Mouse (Mus musculus) embryonic facial prominence, embryonic 11.5 days (tissue): ENCODE results near the gene Zp3r. TPM values are rescaled to one million over a fixed set of nuclear protein-coding genes. Genes with fewer than 3 reads are reported as not detected.

Experiments
- ATAC-seq: fragments of 200-750 bp; cut with Nextera tagmentation; replicated peaks from 2 replicates; pipeline ENCODE4 v1.8.0; 2017; ENCODE audit warnings: low read depth; ENCODE audit not compliant: insufficient number of reproducible peaks, low FRiP score, low TSS enrichment
- DNase-seq: peaks from one replicate; pipeline ENCODE4 v3.0.0-alpha.2; 2015; ENCODE audit warnings: low spot score
- H3K27ac ChIP-seq: fragments of 300-500 bp; sonication (generic); replicated peaks from 2 replicates; pipeline ENCODE4 v1.5.1; 2014; ENCODE audit warnings: mild to moderate bottlenecking, low read depth, low read length, control low read depth
- H3K27me3 ChIP-seq: fragments of 300-500 bp; sonication (generic); 2 replicates; pipeline ENCODE4 v1.6.1; 2014; ENCODE audit warnings: mild to moderate bottlenecking, low read length, moderate library complexity, mixed read lengths; ENCODE audit not compliant: control insufficient read depth, insufficient read depth
- H3K36me3 ChIP-seq: fragments of 300-500 bp; sonication (generic); replicated peaks from 2 replicates; pipeline ENCODE4 v1.6.1; 2014; ENCODE audit warnings: low read depth, mild to moderate bottlenecking, low read length, moderate library complexity, mixed read lengths; ENCODE audit not compliant: control insufficient read depth, insufficient read depth
- H3K4me1 ChIP-seq: fragments of 300-500 bp; sonication (generic); 2 replicates; pipeline ENCODE4 v1.6.1; 2014; ENCODE audit warnings: low read length, mixed read lengths; ENCODE audit not compliant: control insufficient read depth, insufficient read depth
- H3K4me2 ChIP-seq: fragments of 300-500 bp; sonication (generic); 2 replicates; pipeline ENCODE4 v1.6.1; 2014; ENCODE audit warnings: low read depth, mild to moderate bottlenecking, control low read depth, low read length, moderate library complexity
- H3K4me3 ChIP-seq: fragments of 300-500 bp; sonication (generic); 2 replicates; pipeline ENCODE4 v1.5.1; 2014; ENCODE audit warnings: low read depth, low read length, control low read depth
- H3K9ac ChIP-seq: fragments of 300-500 bp; sonication (generic); replicated peaks from 2 replicates; pipeline ENCODE4 v1.6.1; 2014; ENCODE audit warnings: mild to moderate bottlenecking, control low read depth, low read length
- H3K9me3 ChIP-seq: fragments of 300-500 bp; sonication (generic); replicated peaks from 2 replicates; pipeline ENCODE4 v1.6.1; 2016; ENCODE audit warnings: mild to moderate bottlenecking, low read length, inconsistent platforms, mixed read lengths; ENCODE audit not compliant: control insufficient read depth
- WGBS: fragments of 180-500 bp; shearing (Covaris S2); extraction: QIAGEN DNeasy Blood & Tissue Kit; methylation state at CpG from one replicate; pipeline ENCODE4 v1.1.7; 2014; 5-methylcytosine and 5-hydroxymethylcytosine counted together
- polyA plus RNA-seq: library from polyadenylated mRNA; unstranded; fragments of >200 nt; fragmentation: Nextera tagmentation; extraction: Ambion mirVana; gene quantifications from 2 replicates; pipeline ENCODE4 v1.2.1, GENCODE M21; 2014

Gene Zp3r
- polyA plus RNA-seq, 1 experiment from 2014 or later, result not detected

GRCm38 (mm10) chr1:130633316-130633715, 3.9 kb upstream of the Zp3r start:
- Histone ChIP-seq H3K9ac (no peak overlapping the region), H3K4me3 (no peak overlapping the region), H3K27ac (no peak overlapping the region), H3K4me1 (no peaks in the 10 kb centered on the region), H3K36me3 (no peaks in the 10 kb centered on the region), H3K27me3 (no peaks in the 10 kb centered on the region), H3K9me3 (no peaks in the 10 kb centered on the region), H3K4me2 (no peak overlapping the region)
- WGBS, result 92% methylated on average over 8 of the region's 8 CpGs
- ATAC-seq (no peak), DNase-seq (no peak)

- no peaks in the 10 kb centered on the region for H3K9me3 ChIP-seq
- no peaks in the 10 kb centered on the region for H3K36me3 ChIP-seq
- H3K27ac ChIP-seq, result no peak overlapping the region
- no peak overlapping the region for H3K4me2 ChIP-seq
- DNase-seq, result no peak
- H3K27me3 ChIP-seq, result no peaks in the 10 kb centered on the region
- H3K4me1 ChIP-seq, result no peaks in the 10 kb centered on the region
- no peak for ATAC-seq
- no peak overlapping the region for H3K9ac ChIP-seq
- 86% methylated on average over 2 of the region's 2 CpGs for whole genome bisulfite sequencing
- H3K4me3 ChIP-seq, result no peak overlapping the region
Measured at GRCm38 (mm10) chr1:130596291-130596690, 33.1 kb downstream of the Zp3r start.

GRCm38 (mm10) chr1:130588659-130589058, 40.8 kb downstream of the Zp3r start:
- Histone ChIP-seq H3K36me3 (no peaks in the 10 kb centered on the region), H3K9me3 (no peaks in the 10 kb centered on the region), H3K4me3 (no peak overlapping the region), H3K27me3 (no peaks in the 10 kb centered on the region), H3K4me1 (no peaks in the 10 kb centered on the region), H3K4me2 (no peak overlapping the region), H3K9ac (no peak overlapping the region), H3K27ac (no peak overlapping the region)
- no peak for ATAC-seq
- DNase-seq, result no peak
- 86% methylated on average over 9 of the region's 9 CpGs for WGBS

GRCm38 (mm10) chr1:130576389-130576788, 53.0 kb downstream of the Zp3r start:
- Histone ChIP-seq H3K27ac (no peak overlapping the region), H3K36me3 (no peaks in the 10 kb centered on the region), H3K4me2 (no peak overlapping the region), H3K9me3 (no peaks in the 10 kb centered on the region), H3K4me1 (no peaks in the 10 kb centered on the region), H3K4me3 (no peak overlapping the region), H3K27me3 (no peaks in the 10 kb centered on the region), H3K9ac (no peak overlapping the region)
- DNase-seq (no peak), ATAC-seq (no peak)
- WGBS, result 76% methylated on average over 4 of the region's 4 CpGs

- H3K4me3 ChIP-seq, result no peak overlapping the region
- no peak overlapping the region for H3K27ac ChIP-seq
- DNase-seq, result peak; percentile 67
- H3K4me2 ChIP-seq, result no peak overlapping the region
- H3K36me3 ChIP-seq, result no peaks in the 10 kb centered on the region
- H3K4me1 ChIP-seq, result no peaks in the 10 kb centered on the region
- no peak overlapping the region for H3K9ac ChIP-seq
- no peak for ATAC-seq
- H3K9me3 ChIP-seq, result no peaks in the 10 kb centered on the region
- no peaks in the 10 kb centered on the region for H3K27me3 ChIP-seq
Measured at GRCm38 (mm10) chr1:130575962-130576361, 53.5 kb downstream of the Zp3r start.

GRCm38 (mm10) chr1:130551407-130552249, 77.8 kb downstream of the Zp3r start:
- H3K9ac ChIP-seq, result no peak overlapping the region
- H3K27ac ChIP-seq, result no peak overlapping the region
- DNase-seq (no peak), ATAC-seq (no peak)
- H3K9me3 ChIP-seq, result no peaks in the 10 kb centered on the region
- H3K4me1 ChIP-seq, result no peaks in the 10 kb centered on the region
- H3K27me3 ChIP-seq, result no peaks in the 10 kb centered on the region
- H3K4me3 ChIP-seq, result no peak overlapping the region
- H3K4me2 ChIP-seq, result no peak overlapping the region
- no peaks in the 10 kb centered on the region for H3K36me3 ChIP-seq
- WGBS, result 80% methylated on average over 4 of the region's 5 CpGs

- H3K4me2 ChIP-seq, result no peak overlapping the region
- DNase-seq (no peak), ATAC-seq (no peak)
- no peaks in the 10 kb centered on the region for H3K4me1 ChIP-seq
- H3K27ac ChIP-seq, result no peak overlapping the region
- H3K27me3 ChIP-seq, result no peaks in the 10 kb centered on the region
- H3K4me3 ChIP-seq, result no peak overlapping the region
- WGBS, result 66% methylated on average over 19 of the region's 19 CpGs
- no peaks in the 10 kb centered on the region for H3K9me3 ChIP-seq
- H3K9ac ChIP-seq, result no peak overlapping the region
- H3K36me3 ChIP-seq, result no peaks in the 10 kb centered on the region
Measured at GRCm38 (mm10) chr1:130550242-130551167, 78.9 kb downstream of the Zp3r start.

GRCm38 (mm10) chr1:130549698-130550097, 79.7 kb downstream of the Zp3r start:
- Histone ChIP-seq H3K27me3 (no peaks in the 10 kb centered on the region), H3K4me3 (no peak overlapping the region), H3K4me1 (no peaks in the 10 kb centered on the region), H3K9ac (no peak overlapping the region), H3K4me2 (no peak overlapping the region), H3K27ac (no peak overlapping the region), H3K9me3 (no peaks in the 10 kb centered on the region), H3K36me3 (no peaks in the 10 kb centered on the region)
- DNase-seq (no peak), ATAC-seq (no peak)
- WGBS, result 68% methylated on average over 6 of the region's 6 CpGs
